Mouse (Mus musculus) splenic B cell, adult 2 months (primary cell): Measurements from ENCODE around the gene Trp53bp2.

ENCODE experiments used
- DNase-seq: peaks from one replicate; pipeline ENCODE4 v3.0.0-alpha.2; 2011; ENCODE audit warnings: low read depth, low spot score
- H3K27me3 ChIP-seq: 2 replicates; pipeline ENCODE4 v1.6.1; 2012; ENCODE audit warnings: mild to moderate bottlenecking, low read length, moderate library complexity, mixed read lengths; ENCODE audit not compliant: control insufficient read depth, poor library complexity, insufficient read depth, severe bottlenecking
- H3K36me3 ChIP-seq: 2 replicates; pipeline ENCODE4 v1.6.1; 2012; ENCODE audit warnings: mild to moderate bottlenecking, low read length, moderate library complexity, mixed read lengths; ENCODE audit not compliant: control insufficient read depth, poor library complexity, insufficient read depth, severe bottlenecking

The Trp53bp2 gene

DNA sequence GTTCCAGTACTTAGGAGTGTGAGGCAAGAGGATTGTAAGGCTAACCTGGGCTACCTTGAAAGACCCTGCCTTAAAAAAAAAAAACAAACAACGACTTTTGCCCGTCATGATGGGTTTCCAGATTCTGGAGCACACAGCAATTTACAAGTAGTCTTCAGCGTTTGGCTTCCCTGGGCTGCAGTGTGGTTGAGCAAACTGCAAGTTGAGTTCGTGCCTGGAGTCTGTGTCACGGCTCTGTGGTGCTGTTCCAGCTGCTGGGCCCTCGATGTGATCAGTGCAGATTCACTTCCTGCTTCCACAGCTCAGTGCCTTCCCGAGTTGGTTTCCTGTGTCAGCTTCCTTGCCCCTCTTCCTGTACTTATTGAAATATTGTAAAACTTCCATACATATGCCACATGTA lies 52.3 kb downstream of the Trp53bp2 start:
- H3K27me3 ChIP-seq: no peaks in the 10 kb centered on the region
- H3K36me3 ChIP-seq: peaks cover 3% of the 10 kb centered on the region; the same call in 1 of the 2 replicates
- peak; percentile 46 for DNase-seq

DNA sequence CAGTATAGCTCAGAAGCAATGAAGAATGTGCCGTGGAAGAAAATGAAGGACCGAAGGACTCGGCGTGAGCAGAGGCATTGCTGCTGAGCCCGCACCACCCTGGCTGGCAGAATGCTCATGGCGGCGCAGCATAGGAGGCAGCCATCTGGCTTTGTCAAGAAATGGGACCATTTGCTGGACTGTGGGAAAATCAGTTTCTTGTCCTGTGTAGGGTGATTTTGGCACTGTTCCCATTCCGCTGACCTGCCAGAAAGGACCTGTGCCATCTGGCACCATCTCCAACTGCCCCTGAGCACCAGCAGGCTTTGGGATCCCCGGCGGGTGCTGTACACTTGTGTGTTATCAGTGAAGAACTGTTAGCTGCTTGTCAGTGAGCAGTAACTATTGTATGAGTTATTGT lies 52.8 kb downstream of the Trp53bp2 start:
- Histone ChIP-seq H3K27me3 (no peaks in the 10 kb centered on the region), H3K36me3 (peaks cover 5% of the 10 kb centered on the region; the same call in 1 of the 2 replicates)
- DNase-seq: no peak

- DNase-seq: no peak
- H3K27me3 ChIP-seq: no peaks in the 10 kb centered on the region
These were observed 56.3 kb downstream of the Trp53bp2 start for GRCm38 (mm10) chr1:182465309-182465708.

GRCm38 (mm10) chr1:182465978-182466377 lies 57.0 kb downstream of the Trp53bp2 start:
- H3K27me3 ChIP-seq: no peaks in the 10 kb centered on the region
- peak; percentile 9 for DNase-seq
- H3K36me3 ChIP-seq: peaks cover 2% of the 10 kb centered on the region; the same call in 1 of the 2 replicates

More at GRCm38 (mm10) chr1:182465309-182465708, 56.3 kb downstream of the Trp53bp2 start:
- H3K36me3 ChIP-seq: peaks cover 2% of the 10 kb centered on the region; the same call in 1 of the 2 replicates

DNA sequence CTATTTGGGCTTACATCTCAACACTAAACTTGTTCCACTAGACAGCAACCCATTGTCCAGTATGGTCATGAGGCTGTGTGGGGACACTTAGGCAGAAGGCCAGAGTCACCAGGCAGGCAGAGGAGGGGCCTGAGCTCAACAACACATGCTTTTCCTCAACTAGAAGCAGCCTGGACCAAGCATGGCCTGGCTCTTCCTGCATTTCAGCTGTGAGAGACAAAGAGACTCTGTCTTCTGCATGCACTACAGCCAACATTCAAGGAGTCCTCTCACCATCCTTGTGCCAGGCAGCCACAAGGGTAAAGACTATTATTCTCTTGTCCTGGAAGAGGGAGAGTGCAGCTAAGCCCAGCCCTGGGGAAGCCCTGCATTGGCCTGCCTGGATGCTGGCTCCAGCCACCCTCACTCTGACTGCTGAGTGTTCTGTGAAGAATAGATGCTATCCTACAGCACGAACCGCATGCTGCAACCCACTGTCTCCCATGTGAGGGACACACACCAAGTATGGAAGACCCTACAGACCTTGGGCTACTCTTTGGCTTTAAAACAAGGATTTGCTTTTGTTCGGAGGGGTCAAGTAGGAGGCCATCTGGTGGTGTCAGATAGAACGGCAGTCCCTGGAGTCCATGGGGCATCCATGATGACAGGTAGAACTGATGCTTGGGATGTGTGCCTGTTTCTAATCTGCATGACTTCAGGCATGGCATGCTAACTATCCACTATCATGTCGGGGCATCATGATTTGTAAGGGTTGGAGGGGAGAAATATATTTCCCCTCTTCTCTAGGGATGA lies 66.2 kb downstream of the Trp53bp2 start:
- Histone ChIP-seq H3K36me3 (no peaks in the 10 kb centered on the region; the same call in 1 of the 2 replicates), H3K27me3 (no peaks in the 10 kb centered on the region)
- peak; percentile 5 for DNase-seq

DNA sequence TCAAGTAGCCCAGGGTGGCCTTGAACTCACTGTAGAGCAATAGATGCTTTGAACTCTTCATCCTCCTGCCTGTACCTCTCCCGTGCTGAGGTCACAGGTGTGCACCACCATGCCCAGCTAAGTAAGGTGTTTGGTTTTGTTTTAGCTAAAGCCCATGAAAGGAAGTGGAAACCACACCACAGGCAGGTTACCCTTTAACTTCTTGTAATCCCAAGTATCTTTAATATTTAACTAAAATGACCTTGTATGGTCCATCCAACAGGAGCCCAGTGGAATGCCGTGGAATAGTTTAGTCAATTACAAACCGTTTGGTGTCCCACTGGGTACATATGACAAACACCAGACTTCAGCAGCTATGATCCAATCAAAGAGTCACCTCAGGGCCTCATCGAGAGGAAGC lies 70.0 kb downstream of the Trp53bp2 start:
- Histone ChIP-seq H3K27me3 (no peaks in the 10 kb centered on the region), H3K36me3 (peaks cover 2% of the 10 kb centered on the region; the same call in 1 of the 2 replicates)

DNA sequence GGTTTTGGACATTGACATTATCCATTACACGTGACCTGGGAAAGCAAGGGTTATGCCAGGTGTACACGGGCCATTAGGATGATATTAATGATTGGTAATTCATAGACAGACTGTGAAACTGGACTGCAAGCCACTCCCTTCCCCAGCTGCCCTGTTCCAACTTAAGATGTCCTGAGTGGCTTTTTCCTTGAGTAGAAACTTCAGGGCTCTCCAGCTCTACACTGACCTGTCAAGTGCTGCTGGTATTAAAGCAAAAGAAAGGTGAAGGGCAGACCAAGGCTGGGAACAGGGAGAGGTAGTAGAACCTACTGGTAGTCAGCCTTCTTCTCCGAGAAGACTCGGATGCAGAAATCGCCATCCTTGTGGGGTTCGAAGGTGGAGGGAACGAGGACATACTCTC lies 72.2 kb downstream of the Trp53bp2 start:
- H3K36me3 ChIP-seq: peaks cover 2% of the 10 kb centered on the region; the same call in 1 of the 2 replicates
- no peaks in the 10 kb centered on the region for H3K27me3 ChIP-seq
- no peak for DNase-seq

More for the DNA sequence above, 70.0 kb downstream of the Trp53bp2 start:
- no peak for DNase-seq

- no peak for DNase-seq
- Histone ChIP-seq H3K27me3 (no peaks in the 10 kb centered on the region), H3K36me3 (peaks cover 2% of the 10 kb centered on the region; the same call in 1 of the 2 replicates)
These were observed 72.8 kb downstream of the Trp53bp2 start for GRCm38 (mm10) chr1:182481646-182482295.

DNA sequence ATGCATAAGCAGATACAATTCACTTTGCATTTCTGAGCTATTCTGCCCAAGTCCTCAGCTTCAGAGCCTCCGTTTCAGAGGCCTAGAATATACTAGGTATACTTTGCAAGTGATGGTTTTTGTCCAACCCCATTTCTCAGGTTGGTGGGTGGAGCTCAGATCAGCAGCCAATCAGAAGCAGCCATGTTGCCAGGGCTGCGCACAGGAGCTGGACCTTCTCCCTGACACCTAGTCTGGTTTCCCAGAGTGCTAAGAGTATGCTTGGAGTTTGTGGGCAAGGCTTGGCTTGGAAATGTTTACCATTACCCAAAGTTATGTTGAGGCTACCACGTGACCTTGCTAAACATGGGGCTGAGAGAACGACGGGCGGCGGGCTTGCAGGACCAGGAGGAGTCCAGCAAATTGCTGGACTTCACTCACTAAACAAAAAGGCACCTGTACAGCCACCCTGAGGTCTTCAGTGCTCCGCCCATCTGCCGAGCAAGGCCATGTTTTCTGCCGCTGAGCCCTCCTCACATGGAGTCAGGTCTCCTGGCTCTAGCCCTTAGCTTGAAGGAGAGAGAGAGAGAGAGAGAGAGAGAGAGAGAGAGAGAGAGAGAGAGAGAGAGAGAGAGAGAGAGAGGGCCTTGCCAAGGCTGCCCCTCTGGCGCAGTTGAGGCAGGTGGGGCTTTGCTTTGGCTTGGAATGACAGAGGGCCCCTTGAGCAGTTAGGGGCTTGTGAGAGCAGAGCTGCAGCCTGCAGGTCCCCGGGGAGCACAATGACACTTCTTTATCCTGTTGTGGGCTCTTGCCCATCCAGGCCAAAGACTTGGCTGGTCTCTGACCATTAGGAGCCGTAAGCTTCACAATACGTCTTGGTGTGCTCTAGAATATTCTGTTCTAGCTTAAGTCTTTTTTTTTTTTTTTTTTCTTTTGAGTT lies 74.3 kb downstream of the Trp53bp2 start:
- Histone ChIP-seq H3K36me3 (peaks cover 2% of the 10 kb centered on the region; the same call in 1 of the 2 replicates), H3K27me3 (no peaks in the 10 kb centered on the region)
- DNase-seq: no peak

DNA sequence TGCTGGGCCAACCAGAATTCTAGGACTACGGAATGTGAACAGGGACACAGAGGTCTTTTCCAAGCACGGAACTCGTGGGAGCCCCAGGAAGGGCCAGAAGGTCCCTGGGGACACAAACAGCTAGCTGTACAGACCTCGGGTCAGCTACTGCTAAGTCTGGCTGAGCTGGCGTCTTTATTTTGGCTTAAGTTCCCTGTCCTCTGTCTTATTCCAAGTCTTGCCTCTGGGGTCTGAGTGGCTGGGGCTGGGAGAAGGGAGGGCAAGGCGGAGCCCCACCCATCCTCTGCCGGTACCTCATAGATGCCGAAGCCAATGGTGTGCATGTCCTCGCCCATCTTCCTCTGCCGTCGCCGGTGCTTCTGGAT lies 74.9 kb downstream of the Trp53bp2 start:
- Histone ChIP-seq H3K36me3 (peaks cover 2% of the 10 kb centered on the region; the same call in 1 of the 2 replicates), H3K27me3 (no peaks in the 10 kb centered on the region)
- no peak for DNase-seq

DNA sequence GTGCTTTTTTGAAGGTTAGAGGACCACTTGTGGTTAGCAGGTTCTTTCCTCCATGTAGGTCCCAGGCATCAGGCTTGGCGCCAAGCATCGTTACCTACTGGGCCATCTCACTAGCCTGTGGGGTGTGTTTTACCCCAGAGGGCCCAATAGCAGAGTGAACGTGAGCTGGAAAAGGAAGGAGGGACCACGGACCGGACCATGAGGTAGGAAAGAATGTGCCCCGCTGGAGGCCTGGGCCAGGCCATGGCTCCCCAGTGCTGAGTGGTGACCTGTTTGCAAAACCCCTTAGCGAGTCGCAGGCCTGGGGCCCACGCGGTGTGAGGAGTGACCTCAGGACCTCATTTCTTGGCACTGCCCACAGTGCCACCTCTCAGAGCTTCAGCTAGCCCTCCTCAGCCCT lies 79.5 kb downstream of the Trp53bp2 start:
- H3K36me3 ChIP-seq: no peaks in the 10 kb centered on the region
- no peak for DNase-seq
- H3K27me3 ChIP-seq: no peaks in the 10 kb centered on the region

DNA sequence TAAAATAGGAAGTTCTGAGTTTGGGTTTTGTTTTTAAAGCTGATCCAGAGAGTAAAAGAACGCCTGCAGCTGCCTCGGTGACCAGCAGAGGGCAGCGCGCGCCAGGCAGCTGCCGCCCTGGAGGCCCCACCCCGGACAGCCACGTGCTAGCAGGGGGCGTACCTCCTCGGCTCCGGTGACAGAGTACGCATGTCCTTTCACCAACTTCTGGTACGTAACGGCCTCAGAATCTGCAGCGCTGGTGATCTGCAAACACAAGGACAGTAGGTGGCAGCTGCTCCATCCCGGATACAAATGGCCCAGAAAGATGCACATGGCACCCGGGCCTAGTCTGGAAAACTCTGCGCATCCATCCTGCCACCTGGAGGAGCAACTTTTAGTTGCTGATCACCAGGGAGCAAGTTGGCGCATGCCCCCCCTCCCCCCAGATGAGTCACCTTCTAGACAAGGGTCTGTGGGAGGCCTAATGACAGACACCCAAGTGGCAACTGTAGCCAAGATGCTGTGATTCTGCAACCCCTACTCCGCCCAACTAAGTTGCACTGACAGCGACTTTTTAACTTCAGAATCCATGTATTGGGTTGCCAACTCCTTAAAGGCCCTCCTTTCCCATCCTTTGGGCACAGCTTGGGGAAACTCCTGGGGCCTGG lies 81.0 kb downstream of the Trp53bp2 start:
- no peaks in the 10 kb centered on the region for H3K27me3 ChIP-seq
- DNase-seq: peak; percentile 96
- no peaks in the 10 kb centered on the region for H3K36me3 ChIP-seq

DNA sequence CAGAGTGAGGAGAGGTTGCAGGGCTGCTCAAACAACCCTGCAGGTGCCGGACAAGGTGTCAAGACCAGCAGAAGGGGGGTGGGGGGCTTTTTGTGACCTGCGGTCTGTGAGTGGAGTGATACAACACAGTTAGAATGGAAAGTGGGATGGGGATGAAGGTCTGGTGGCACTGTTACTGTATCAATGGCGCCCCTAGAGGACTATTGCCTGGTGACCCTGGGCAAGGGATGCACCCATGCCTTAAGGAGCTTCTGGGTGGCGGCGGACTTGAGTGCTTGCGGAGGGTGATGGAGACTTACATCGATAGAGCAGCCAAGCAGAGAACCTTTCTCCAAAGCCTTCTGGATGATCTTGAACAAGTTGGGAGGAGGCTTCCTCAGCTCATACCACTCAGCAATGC lies 81.6 kb downstream of the Trp53bp2 start:
- DNase-seq: peak; percentile 29
- H3K36me3 ChIP-seq: no peaks in the 10 kb centered on the region
- H3K27me3 ChIP-seq: no peaks in the 10 kb centered on the region

- no peaks in the 10 kb centered on the region for H3K36me3 ChIP-seq
These were observed 82.9 kb downstream of the Trp53bp2 start for GRCm38 (mm10) chr1:182491839-182492238.

More at GRCm38 (mm10) chr1:182491839-182492238, 82.9 kb downstream of the Trp53bp2 start:
- no peaks in the 10 kb centered on the region for H3K27me3 ChIP-seq
- DNase-seq: no peak
